Mouse (Mus musculus) kidney, postnatal 10 days (tissue): ENCODE data around the gene Fam207a.
A peak's percentile ranks its signal among the peaks of the same experiment; 100 is the strongest.

Experiments
- DNase-seq: peaks from one replicate; pipeline ENCODE4 v3.0.0; 2021; ENCODE audit warnings: mixed read lengths

The Fam207a gene

DNA sequence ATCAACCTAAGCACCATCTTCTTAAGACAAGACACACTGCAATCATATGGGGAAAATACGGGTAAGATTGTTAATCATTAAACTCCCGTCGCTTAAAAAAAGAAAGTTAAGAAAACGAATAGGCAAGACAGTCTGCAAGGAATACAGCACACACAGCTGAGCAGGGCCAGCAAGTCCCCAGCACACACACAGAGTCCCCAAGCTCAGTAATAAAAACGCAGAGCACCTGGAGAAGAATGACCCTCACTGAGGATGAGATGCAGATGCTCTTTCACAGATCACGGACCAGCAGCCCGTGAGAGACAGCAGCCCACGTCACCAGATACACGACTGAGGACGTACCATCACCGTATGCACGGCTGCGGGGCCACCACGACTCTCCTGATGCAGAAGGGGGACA is 14.9 kb downstream of the Fam207a start:
- no peak for DNase-seq

DNA sequence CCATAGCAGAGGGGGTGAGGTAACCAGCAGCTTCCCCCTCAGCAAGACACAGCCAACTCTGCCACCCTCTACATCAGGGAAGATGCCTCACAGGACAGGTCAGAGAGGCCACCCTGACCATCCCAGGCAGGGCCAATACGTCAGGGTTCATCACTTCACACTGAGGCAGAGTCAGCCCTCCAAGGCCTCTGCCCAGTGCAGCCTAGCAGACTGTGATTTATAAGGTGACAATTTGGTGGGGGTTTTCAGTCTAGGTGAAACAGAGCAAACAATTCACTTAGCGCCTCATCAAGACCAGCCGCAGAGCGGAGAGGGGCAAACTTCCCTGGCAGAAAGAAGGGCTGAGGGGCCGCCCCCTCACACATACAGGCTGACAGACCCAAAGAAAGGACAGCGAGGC is 17.3 kb downstream of the Fam207a start:
- DNase-seq, result no peak

DNA sequence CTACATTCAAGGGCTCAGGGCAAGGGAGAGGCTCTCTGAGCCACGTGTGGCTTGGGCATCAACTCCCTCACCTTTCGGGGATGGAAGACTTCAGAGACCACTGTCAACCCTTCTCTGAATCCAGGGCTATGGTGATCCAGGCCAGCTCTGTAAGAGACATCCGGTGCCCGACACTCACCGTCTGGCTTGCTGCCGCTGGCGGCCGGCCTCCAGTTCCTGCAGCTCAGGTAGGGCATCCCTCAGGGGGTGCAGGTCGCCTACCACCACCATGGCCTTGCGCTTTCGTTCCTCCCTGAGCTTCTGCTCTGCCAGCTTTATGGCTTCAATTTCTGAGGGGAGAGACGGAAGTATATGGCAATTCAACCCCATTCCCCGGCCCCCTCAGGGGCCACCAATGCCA is 18.4 kb downstream of the Fam207a start:
- no peak for DNase-seq

DNA sequence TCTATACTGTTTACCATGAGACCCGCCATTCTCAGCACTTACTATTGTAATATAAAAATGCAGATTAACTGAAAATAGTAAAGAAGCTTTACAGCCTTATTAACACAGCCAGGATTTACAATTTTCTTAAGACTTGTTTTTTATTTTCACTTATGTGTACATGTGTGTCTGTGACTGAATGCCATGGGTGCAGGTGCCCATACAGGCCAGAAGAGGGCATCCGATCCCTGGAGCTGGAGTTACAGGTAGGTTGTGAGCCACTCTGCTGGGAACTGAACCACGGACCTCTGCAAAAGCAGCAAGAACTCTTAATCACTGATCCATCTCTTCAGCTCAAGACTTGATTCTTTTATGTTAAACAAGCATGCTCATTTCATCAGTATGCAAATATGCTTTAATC is 22.7 kb downstream of the Fam207a start:
- no peak for DNase-seq

DNA sequence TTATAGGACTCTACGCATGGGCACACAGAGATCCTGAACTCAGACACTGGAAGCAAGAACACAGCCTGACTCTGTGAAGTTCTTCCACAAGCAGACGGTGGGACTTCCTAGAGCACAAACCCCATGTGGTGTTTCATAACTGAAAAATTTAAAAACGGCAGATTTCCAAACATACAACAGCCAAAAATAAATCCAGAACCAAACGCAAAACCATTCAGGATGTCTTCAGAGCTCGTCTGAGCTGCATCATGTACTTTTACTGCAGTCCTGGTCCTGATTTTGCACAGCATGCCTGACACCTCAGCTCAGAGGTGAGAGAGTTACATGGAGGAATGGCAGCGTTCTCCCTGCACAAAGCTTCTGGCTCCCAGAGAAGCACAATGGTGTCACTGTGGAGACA is 24.0 kb downstream of the Fam207a start:
- no peak for DNase-seq

DNA sequence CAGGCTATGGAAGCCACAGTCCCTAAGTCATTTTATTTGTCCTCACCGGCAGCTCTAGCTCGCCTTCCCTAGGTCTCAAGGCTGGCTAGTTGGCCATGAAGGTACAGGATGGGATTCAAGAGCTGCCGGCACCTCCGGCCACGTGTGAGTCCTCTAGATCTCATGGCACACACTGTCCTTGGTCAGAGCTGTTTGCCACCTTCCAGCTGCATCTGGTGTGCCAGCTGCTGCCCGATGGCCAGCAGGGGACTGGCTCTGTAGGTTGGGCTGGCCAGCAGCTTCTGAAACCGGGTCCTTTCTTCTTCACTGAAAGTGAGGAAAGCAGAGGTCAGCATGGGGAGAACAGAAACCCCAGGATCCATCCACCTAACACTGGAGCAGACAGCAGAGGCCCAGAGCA is 27.4 kb downstream of the Fam207a start:
- peak; percentile 3 for DNase-seq

DNA sequence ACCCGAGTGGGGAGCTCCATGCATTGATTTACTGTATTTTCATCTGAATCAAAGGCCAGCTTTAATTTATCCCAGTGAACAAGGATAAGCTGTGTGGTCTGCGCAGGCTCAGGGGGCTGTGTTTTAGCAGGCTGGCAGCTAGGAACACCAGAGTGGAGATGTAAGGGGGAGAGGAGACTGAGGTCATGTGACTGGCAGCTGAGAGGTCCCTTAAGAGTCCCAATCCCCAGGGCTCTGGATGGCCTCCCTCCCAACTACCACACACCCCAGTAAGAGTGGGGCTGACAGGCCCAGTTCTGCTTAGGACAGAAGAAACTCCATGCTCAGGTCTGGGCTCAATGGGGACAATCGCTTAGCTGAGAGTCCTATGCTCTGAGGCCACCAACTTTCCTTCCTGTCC is 29.8 kb downstream of the Fam207a start:
- DNase-seq, result no peak

DNA sequence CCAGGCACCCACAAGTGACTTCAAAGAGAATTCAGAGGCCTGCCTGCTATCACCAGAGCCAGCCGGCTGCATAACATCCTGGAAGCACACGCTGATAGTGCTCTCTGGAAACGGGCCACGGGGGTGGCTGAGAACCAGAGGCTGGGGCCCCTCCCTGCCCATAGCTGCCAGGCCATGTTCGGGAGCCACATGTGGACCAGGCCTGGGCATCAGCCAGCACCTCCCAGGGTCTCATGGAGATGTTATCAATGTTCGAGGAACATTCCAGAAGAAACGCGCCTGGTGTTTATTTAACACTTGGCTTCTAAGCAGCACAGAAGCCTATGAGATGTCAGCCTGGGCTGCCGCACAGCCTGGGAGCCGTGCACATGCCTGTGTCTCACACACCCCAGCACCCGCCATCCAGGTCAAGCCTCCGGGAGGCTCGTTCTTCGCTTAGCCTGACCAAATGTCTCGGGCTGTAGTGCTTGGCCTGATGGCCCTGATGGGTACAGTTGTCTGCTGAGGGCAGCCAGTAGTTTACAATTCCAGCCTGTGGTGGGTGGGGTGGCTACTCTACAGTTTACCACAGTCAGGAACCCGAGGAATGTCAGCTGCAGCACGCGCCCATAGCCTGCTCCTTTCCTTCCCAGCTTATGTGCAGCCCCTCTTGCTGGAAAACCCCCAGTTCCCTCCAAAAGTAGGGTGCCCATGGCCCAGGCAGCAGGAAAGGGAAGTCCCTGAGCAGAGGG is 31.2 kb downstream of the Fam207a start:
- peak; percentile 68 for DNase-seq

DNA sequence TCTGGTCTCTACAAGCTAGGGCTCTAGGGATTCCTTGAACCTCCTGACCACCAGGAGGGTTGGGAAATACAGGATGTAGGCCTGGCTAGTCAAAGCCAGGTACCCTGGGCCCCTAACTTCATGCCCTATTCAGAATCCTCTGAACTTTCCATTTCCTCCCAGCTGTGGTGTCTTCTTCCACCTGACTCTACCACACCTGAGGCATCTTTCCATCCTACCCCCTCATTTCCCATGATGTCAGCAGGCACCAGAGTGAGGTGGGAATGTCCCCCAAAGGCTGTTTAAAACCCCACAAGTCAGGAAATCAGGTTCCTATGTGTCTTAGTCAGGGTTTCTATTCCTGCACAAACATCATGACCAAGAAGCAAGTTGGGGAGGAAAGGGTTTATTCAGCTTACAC is 33.8 kb downstream of the Fam207a start:
- DNase-seq, result no peak

DNA sequence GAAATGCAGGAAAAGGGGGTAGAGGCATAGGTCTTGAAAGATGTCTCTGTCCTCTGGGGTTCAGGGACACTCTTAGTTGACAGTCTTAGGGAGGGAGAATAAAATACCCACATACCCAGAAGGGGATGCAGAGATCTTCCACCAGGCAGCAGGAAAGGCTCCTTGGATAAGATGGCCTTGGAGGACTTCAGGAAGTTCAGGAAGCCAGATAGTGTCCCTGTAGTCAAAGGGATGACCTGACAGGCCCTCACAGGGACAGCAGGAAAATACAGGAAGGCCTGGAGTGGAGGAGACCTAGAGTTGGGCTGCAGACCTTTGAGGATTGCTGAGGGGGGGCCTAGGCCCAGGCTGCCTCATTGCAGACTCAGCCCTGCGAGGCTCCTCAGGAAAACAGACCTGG is 35.6 kb downstream of the Fam207a start:
- no peak for DNase-seq

DNA sequence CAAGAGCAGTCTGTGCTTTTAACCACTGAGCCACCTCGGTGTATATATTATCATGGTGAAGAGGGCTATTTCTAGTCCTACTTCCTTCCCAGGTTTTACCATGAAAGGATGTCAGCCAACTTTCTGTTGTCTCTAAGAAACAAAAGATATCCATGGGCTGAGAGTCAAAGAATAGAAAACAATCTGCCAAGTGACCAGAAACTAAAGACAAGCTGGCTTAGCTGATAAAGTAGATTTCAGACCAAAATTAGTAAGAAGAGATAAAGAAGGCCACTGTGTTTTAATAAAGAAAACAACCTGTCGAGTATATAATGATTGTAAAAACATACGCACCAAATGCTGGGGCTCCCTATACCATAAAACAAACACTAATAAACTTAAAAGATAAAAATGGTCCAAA is 38.7 kb downstream of the Fam207a start:
- no peak for DNase-seq

DNA sequence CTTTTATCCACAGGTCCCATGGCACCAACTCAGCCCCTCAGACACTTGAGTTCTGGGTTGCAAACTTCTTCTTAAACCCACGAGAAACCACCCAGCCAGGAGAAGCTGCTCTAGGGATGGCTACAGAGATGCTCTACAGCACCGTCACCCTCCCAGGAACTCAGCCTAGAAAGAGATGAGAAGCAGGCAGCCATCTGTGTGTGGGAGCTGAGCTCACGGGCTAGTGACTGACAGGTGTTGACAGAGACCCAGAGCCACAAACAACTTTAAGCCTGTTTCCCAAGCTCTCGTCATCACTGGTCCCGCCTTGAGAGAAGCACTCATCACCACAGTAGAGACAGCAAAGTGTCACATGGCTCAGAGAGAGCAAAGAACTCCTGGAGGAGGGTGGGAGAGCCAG is 43.4 kb downstream of the Fam207a start:
- DNase-seq, result no peak

DNA sequence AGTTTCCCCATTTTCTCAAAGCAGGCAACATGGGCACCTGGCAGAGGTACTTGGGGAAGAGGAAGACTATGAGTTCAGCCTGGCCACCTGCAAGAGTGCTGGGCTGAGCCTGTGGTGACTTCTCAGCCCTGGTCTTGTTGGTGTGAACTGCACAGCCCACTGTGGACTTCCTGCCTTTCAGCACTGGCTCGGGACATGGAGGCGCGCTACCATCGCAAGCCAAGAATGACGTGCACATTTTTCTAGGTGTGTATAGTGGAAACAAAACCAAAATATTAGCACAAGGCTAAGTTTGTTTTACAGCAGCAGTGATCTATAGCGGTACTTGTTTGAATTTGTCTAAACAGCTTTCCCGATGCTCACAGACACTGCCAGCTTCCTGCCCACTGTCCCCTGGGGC is 44.1 kb downstream of the Fam207a start:
- DNase-seq, result no peak

DNA sequence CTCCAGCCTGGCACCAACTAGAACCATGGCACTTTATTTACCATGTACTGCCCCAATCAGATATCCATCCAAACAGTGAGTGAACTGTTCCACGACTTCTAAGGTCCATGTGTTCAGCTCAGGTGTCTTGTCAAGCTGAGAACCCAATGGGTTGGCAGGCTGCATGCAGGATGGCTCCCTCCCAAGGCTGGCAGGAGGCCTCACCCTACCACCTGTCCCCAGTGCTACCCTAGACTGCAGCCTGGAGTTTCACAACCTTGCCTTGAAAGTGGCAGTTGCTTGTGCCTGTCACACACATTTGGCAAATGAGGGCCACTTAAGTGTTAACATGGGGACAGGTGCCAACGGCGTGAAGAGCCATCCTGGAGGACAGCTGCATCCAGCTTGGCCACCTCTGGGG is 44.8 kb downstream of the Fam207a start:
- DNase-seq, result no peak

DNA sequence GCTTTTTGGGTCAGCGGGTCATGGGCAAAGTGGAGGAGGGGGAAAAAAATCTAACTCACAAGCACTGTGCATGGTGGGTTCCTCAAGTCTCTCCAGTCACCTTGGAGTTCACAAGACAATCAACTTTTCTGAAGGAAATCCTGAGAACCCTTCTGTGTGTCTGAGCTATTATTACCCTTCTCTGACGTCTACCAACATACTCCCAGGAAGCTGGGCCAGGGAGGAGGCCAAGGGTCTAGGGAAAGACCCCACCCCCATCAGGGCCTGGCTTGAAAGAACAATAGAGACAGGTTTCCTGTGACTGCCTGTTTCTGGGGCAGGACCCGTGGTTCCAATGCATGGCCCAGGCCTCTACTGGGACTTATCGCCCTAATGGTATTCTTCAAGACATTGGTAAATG is 46.9 kb downstream of the Fam207a start:
- no peak for DNase-seq

DNA sequence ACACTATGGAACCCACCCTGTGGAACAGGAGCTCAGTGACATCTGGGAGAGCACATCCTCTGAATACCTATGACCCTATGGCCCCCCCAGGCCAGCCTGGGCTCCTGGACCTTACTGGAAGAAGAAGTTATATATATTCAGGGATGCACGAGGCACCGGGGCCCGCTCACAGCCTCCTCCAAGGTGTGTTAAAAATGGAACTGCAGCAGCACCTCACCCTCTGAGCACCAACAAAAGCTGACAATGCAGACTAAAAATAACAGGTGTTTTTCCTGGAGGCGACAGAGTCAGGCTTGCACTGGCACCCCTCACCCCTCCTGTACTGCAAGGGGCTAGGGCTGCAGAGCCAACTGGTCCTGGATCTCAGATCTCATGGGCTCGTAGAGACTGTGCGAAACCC is 48.2 kb downstream of the Fam207a start:
- DNase-seq, result no peak

DNA sequence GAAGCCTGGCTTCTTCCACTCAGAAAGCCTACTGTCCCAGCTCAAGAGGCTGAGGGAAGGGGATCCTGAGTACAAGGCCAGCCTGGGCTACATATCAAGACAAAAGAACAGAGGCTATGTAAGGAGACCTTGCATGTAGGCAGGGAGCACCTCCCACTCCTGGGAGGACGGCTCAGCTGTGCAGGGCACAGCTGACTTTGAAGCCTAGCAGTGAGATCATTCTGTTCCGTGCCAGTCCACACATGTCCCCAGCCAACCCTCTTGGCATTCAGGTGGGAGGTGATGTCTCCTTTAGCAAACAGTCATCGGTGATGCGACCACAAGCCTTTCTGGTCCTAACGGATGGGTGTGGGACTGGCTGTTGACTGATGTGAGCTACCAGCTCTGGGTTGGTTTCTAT is 49.7 kb downstream of the Fam207a start:
- DNase-seq, result no peak

DNA sequence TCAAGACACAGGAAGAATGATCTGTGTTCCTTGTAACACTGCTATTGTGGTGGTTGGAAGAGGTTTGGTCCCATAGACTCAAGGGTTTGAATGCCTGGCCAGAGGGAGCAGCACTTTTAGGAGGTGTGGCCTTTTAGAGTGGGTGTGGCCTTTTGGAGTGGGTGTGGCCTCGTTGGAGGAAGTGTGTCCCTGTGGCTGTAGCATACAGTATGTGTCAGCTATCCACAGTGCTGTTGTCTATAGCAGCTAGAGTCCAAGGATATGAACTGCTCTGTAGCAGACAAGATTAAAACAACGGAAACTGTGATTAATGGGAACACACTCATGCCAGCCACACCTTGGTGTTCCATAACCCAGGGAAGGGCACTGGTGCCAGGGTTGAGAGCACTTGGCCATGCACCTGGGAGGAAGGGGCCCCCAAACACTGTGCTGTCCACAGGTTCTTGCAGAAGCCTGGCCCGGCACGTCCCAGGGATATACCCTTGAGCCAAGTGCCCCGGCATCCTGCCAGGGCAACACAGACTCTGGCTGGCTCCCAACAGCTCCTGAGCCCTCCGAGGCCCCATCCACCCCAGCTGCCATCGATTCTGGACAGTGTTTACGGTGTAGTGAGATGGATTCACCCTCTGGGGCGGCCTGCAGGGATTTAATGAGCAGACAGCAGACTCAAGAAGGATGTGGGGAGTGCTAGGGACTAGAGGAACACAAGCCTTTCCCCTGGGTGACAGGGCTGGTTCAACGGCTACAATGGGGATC is 51.2 kb downstream of the Fam207a start:
- peak; percentile 50 for DNase-seq

DNA sequence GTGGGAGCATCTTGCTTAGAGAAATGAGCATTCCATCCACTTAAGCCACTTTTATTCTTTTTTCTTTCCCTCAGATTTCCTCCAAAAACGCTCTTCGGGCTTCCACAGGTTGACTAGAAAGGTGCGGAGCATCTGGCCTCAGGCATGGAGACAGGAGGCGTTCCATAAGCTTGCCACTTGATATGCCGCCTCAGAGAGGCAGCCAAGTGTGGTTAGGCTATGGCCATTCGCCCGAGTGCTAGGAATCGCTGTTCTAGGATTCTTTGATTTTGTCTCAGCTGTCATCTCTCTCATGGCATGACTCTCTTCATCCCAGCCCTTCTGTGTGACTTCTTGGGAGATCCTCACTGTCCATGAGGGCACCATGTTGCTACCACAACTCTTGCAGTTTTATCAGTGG is 54.4 kb downstream of the Fam207a start:
- DNase-seq, result no peak

DNA sequence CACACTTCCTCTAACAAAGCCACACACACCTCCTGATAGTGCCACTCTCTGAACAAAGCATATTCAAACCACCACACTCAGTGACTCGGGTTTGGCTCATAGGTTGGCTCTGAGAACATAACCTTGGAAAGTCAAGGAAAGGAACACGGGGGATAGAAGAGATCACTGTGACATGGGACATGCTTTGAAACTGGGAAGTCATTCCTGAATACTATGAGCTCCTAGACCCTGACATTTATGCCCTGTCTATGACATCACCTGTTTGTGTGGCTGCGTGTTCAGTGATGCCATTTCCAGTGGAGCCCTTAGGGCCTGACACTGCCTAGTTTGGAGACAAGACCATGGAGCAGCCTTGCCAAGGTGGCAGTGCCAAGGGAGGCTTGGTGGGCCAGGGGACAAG is 57.9 kb downstream of the Fam207a start:
- DNase-seq, result no peak

DNA sequence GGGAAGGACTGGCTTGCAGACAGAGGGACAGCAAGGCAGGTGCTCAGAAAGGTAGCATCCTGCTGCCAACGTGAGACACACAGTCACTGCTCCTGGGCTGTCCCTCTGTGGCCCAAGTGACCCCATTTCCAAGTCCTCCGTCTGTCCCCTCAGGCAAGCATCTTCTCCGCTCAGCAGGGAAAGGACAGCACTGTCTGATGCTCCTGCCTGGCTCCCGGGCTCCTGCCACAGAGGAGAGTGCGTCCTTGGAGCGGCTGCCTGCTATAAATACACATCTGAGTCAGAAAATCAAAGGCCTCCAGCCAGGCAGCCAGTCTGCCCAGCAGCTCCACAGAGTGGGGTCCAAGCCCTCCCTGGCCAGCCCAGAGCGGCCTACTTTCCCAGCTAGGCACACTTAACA is 59.1 kb downstream of the Fam207a start:
- no peak for DNase-seq

DNA sequence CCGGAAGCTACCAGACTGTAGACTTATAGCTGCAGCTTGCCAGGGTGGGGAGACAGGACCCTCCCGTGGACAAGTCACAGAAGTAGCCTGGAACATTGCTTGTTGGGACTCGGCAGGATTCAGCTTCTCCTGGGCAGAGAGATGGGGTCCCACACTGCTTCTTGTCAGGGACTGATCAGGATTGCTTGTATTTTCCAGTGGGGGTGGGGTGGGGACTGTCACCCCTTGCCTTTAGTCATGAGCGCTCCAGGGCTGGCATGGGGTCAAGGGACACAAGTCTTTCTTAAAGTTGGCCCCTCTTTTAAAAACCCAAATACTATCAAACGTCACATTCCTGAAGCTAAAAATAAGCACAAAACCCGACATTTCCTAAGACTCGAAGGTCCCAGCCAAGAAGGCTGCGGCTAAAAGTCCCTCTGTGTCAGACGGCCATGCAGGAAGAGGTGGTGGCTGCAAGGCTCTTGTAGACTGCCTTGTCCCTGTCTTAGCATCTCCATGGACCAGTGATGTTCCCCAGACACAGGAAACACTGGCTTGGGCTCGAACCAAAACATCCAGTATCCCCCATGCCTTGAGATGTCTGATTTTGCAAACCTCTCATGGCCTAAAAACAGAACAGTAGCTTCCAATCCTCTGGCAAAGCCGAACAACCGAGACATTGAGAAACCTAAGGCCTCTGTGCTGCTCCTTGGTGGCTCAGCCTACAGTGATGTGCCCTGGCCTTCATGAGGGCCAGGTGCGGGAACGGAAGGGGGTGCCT is 60.2 kb downstream of the Fam207a start:
- no peak for DNase-seq

DNA sequence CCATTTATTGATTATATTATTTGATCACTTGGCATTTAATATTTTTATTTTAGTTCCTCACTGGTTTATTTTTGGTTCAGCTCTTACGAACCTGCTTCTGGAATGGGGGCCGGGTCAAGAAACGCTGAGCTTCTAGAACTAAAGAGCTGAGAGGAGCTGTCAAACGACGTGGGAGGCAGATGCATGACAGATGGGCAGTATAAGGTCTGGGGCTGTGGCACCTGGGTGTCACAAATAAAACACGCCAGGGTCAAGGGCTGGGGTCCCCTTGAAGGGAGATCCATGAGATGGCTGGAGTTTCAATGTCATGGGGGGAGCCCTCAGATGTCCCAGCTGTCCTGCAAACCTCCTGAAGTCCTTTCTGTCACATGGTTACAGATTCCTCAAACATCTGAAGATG is 60.8 kb downstream of the Fam207a start:
- DNase-seq, result no peak

DNA sequence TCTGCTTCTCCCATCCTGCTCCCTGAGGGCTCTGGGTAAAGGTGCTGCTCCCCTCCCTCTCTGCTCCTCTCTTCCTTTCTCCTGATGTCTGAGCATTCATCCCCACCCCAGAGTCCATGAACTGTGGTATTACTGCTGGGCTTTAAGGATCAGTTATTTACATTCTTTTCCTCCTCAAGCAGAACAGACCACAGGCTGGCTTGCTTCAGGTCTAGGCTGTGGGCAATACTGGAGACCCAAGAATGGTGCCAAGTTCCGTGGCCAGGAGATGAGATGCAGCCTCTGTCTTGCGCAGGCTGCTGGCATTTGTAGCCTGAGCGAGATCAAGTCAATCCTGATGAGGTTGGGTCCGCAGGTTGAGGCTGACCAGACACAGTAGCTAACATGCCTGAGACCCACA is 63.8 kb downstream of the Fam207a start:
- DNase-seq, result no peak
